Mouse (Mus musculus) brain, embryonic 18.5 days (tissue): ENCODE measurements around the gene Scly.
A peak's percentile ranks its signal among the peaks of the same experiment; 100 is the strongest.

Experiments used
- DNase-seq: peaks from one replicate; pipeline ENCODE4 v3.0.0-alpha.2; 2012; ENCODE audit warnings: low read depth, low spot score

Gene Scly

GRCm38 (mm10) chr1:91297799-91298744 is at the start of gene Scly:
Gene Scly (plus strand): TSS chr1:91298338.
- peak; percentile 79 for DNase-seq

- DNase-seq: no peak
Measured at GRCm38 (mm10) chr1:91248970-91249369, 49.2 kb upstream of the Scly start.

- DNase-seq: peak; percentile 96
Measured at GRCm38 (mm10) chr1:91249564-91250414, 48.3 kb upstream of the Scly start, which contains the start of gene Ube2f. Gene Ube2f (plus strand): TSS chr1:91250304.

- no peak for DNase-seq
Measured at GRCm38 (mm10) chr1:91250415-91251147, 47.6 kb upstream of the Scly start.

- no peak for DNase-seq
Measured at GRCm38 (mm10) chr1:91251148-91251650, 46.9 kb upstream of the Scly start.

- no peak for DNase-seq
Measured at GRCm38 (mm10) chr1:91251927-91252326, 46.2 kb upstream of the Scly start.

- DNase-seq: no peak
Measured at GRCm38 (mm10) chr1:91257918-91258317, 40.2 kb upstream of the Scly start.

DNA sequence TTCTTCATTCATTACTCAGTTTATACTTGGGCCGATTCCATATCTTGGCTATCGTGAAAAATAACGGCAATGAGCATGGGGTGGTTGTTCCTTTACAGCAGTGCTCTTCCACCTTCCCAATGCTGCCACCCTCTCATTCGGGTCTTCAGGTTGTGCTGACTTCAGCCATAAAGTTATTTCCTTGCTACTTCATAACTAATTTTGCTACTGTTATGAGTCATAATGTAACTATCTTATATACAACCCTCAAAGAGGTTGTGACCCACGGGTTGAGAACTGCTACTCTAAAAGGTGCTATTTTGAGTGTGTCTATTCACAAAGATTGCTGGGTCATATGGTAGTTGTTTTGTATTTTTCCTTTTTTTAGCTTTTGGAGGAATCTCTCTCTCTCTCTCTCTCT is 38.3 kb upstream of the Scly start:
- DNase-seq: no peak

DNA sequence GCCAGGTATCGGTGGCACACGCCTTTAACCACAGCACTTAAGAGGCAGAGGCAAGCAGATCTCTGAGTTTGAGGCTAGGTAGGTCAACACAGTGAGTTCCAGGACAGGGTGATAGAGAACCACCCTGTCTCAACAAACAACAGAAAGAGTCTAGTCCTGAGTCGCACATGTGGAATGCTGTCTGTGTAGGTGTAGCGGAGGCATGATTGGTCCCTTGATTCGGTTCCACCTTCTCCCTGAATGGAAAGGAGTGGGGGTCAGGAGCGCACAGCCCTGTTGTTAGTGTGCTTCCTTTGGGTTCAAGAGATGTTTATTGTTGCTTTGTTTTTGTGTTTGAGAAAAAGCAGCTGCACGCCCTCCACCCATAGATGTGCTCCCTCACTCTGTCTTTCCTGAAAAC is 35.6 kb upstream of the Scly start:
- DNase-seq: no peak

DNA sequence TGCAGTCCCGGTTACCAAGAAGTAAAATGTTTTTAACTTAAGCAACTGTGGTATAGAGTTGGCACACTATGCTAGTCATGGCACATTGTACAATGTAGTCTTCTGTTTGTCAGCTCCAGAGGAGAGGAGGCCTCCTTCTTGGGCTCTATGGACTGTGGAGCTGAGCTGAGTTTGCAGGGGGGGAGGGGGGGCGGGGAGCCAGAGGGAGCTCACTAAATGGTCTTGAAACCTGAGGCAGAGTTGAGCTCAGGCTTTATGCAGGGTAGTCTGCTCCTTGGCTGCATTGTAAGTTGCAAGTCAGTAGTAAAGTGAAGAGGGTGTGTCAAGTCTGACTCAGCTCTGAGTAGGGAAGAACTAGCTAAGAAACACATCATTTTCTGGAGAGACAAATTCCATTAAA is 25.9 kb upstream of the Scly start:
- no peak for DNase-seq

DNA sequence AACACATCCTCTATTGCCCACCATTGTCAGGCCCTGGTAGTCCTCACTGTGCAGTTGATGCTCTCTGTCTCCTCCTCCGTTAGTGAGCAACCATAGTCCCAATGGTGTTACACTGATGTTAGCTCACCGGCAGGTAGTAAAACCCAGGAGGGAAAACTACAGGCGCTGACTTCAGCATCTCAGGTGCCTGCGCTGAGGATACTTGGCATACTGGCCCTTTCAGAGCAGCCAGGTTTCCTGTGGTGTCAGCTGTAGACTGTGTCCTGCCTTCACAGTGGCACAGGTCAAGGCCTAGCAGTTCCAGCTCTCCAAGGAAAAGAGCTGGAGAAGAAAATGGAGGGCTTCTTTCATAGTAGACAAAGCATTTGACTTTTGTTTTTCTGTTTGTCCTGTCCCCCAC is 21.6 kb upstream of the Scly start:
- DNase-seq: no peak

- DNase-seq: no peak
Measured at GRCm38 (mm10) chr1:91277480-91277879, 20.7 kb upstream of the Scly start.

DNA sequence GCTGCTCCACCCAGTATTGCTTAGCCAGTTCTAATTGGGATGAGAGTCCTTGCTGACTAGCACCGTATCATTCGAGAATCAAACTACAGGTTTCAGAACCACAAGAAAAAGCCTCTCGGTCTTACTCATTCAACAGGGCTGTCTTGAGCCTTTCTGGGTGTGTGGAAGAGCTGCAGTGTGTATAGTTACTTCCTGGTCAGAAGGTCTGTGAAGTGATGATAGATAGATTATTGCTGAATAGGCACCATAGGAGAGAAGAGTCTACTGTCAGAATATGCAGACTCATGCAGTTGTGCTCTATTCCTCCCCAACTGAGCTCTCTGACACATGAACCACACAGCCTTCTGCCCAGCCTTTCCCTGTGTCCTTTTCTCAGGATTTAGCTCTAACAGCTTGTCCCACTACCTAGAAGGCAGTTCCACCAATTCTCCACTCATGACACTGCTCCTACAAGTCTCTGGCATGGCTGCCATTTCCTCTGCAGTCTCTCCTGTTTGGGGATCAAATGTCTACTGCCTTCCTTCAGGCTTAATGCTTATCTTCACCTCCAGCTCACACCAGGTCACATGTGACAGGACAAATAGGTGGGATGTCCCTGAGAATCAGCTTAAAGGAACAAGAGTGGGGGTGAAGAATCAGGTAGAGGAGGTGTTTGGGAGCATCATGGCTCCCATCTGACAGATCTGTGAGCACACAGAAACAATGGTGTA is 19.6 kb upstream of the Scly start:
- no peak for DNase-seq

GRCm38 (mm10) chr1:91279126-91279525 is 19.0 kb upstream of the Scly start:
- no peak for DNase-seq

DNA sequence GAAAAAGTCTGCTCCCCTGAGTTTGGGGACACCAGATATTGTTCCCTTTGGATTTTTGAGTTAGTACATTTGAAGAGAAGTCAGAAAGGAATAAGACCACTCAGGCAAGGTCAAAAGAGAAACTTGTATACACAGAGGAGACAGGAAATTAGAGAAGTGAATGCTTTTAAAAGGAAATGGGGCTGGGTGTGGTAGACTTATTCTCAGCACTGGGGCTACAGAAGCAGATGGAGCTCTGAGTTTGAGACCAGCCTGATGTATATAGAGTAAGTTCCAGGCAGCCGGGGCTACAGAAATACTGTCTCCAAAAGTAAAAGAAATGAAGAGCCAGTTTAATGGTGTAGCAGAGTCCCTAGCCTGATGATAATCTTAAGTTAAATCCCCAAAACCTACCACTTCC is 15.6 kb upstream of the Scly start:
- DNase-seq: no peak

- no peak for DNase-seq
Measured at GRCm38 (mm10) chr1:91289375-91289774, 8.8 kb upstream of the Scly start.

- no peak for DNase-seq
Measured at GRCm38 (mm10) chr1:91292101-91292825, 5.9 kb upstream of the Scly start.

DNA sequence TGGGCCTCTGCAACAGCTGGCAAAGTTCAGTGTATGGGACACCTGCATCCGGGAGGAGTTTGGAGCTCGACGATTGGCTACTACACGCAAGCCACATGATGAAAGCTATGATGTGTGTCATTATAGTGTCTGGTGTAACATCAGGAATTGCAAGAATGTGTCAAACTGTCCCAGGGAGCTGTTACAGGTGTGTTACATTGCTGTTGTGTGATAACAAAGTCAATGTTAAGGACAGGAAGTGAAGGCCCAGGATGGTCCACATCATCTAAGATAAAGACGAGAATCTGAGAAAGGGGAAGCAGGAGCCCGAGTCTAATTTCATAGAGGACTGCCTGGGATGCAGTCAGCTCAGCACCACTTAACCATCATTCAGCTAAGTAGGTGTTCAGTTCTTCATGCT is 2.6 kb upstream of the Scly start:
- DNase-seq: no peak

DNA sequence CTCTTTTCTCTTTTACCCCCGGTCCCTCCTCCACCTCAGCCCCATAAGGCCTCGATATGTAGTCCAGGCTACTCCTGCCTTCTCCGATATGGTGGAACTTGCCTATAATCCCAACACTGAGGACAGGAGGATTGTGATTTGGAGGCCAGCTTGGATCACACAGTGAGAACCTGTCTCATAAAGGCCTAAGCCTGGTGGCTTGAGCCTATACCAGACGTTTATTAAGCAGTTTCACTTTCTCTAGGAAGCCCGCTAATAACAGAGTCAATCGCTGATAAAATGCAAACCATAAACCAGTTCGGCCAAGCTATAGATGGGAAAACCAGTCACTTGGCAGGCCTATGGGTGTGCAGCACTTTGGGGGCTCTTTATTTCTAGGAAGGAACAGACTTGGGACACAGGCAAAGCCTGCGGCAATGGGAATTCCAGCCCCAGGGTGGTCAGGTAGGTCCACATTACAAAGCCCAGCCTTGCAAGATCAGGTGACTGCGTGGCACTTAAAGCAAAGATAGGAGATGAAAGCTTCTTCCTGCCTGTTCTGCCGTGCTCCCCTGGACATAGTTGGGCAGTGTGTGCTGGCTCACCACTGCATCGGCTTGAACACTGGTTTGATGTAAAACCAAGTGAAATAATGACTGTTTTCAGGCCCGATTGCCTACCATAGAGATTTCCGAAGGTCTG is 1.0 kb downstream of the Scly start:
- DNase-seq: no peak
